Mouse (Mus musculus): ENCODE data around the gene Ficd. TPM values are rescaled to one million over a fixed set of nuclear protein-coding genes. Genes with fewer than 3 reads are reported as not detected.
"Not testable (repeated sequence)": the region's sequence is repeated elsewhere in the genome, so short reads cannot be mapped to it uniquely, and the experiment has no call there.

The Ficd gene
- polyA plus RNA-seq, 1 experiment from 2014 or later: 4.0 TPM

DNA sequence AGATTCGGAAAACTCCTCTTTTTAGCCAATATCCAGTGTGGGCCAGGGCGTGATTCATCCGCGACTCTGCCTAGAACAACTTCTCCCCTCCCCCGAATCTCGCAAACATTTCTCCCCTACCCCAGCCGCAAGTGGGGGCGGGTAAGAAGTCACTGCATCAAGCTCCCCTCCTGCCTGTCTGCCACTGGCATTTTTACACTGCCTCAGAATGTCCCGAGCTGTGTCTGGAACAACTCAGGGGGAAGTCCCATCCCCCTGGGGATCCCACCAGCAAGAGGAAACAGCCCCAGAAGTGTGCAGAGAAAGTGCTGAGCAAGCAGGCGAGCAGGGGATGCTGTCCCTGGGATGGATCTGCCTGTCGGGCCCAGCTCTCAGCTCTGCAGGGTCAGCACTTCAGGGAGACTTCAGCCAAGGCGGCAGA is 48.0 kb downstream of the Ficd start:
- peaks cover 6 to 7% of the 10 kb centered on the region in 2 experiments for H3K4me1 ChIP-seq (ENCODE audit: control insufficient read depth in 2 of 2, insufficient read depth in 2 of 2, low read length in 2 of 2)
- H3K27me3 ChIP-seq (ENCODE audit: control insufficient read depth, insufficient read depth, low read length): peaks cover 8% of the 10 kb centered on the region; the same call in 1 of the 2 replicates
- no peak overlapping the region; the same call in 1 of the 2 replicates for H3K9ac ChIP-seq (ENCODE audit: low read length)
- H3K4me3 ChIP-seq (ENCODE audit: control insufficient read depth in 1 of 2, insufficient read depth in 1 of 2, low read depth in 1 of 2, low read length in 2 of 2): no peak overlapping the region
- H3K9me3 ChIP-seq (ENCODE audit: control insufficient read depth, low read length): no peaks in the 10 kb centered on the region
- peak overlapping the region; percentile 31 to 50; a peak in 3 of 4 replicates for H3K27ac ChIP-seq (replicated peaks in 1 of 2; ENCODE audit: control insufficient read depth in 1 of 2, insufficient read depth in 1 of 2, low read depth in 2 of 2, low read length in 2 of 2)
- no peak for ATAC-seq (ENCODE audit: insufficient number of reproducible peaks, insufficient read depth, low FRiP score, low read depth)
- peak overlapping the region; percentile 37 for H3K4me2 ChIP-seq (ENCODE audit: low read length)
- 5% methylated on average over 12 of the region's 12 CpGs for WGBS
- peaks cover 5% of the 10 kb centered on the region for H3K36me3 ChIP-seq (ENCODE audit: control insufficient read depth, insufficient read depth, low read length)

DNA sequence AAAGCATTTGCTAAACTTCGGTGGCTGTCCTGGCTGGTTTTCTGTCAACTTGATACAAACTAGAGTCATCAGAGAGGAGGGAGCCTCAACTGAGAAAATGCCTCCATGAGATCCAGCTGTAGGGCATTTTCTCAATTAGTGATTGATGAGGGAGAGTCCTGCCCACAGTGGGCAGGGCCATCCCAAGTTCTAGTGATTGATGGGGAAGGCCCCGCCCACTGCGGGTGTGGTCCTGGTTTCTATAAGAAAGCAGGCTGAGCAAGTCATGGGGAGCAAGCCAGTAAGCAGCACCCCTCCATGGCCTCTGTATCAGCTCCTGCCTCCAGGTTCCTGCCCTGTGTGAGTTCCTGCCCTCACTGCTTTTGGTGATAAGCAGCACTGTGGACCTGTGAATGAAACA is 48.5 kb downstream of the Ficd start:
- H3K27me3 ChIP-seq (ENCODE audit: control insufficient read depth, insufficient read depth, low read length); H3K9ac ChIP-seq (ENCODE audit: low read length); H3K36me3 ChIP-seq (ENCODE audit: control insufficient read depth, insufficient read depth, low read length); H3K4me2 ChIP-seq (ENCODE audit: low read length); H3K4me3 ChIP-seq (ENCODE audit: control insufficient read depth in 1 of 2, insufficient read depth in 1 of 2, low read depth in 1 of 2, low read length in 2 of 2); ATAC-seq (ENCODE audit: insufficient number of reproducible peaks, insufficient read depth, low FRiP score, low read depth); H3K9me3 ChIP-seq (ENCODE audit: control insufficient read depth, low read length): not testable (repeated sequence)
- 28% methylated on average over 3 of the region's 3 CpGs for whole genome bisulfite sequencing
- Histone ChIP-seq H3K4me1 (ENCODE audit: control insufficient read depth in 2 of 2, insufficient read depth in 2 of 2, low read length in 2 of 2) (peaks cover 10 to 12% of the 10 kb centered on the region in 2 experiments), H3K27ac (replicated peaks in 1 of 2; ENCODE audit: control insufficient read depth in 1 of 2, insufficient read depth in 1 of 2, low read depth in 2 of 2, low read length in 2 of 2) (peak overlapping the region; percentile 9 to 50; a peak in 1 of 4 replicates)

DNA sequence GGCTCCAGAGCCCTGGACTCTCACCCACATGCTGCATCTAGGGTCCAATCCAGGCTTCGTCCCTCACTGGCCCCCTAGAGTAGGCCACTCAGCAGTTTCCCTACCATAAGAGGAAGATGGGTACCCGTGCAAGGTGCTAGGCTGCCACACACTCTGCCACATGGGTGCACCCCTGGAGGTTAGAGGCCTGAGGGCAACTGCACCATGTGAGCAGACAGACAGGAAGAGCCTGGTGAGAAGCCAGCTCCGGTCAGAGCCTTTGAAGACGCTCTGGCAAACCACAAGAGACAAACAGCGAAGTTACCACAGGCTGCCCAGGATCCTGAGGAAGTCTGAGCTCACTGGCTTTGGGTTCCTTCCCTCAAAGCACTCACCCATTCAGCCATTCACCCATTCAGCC is 51.4 kb downstream of the Ficd start:
- no peak for ATAC-seq (ENCODE audit: insufficient number of reproducible peaks, insufficient read depth, low FRiP score, low read depth)
- Histone ChIP-seq H3K27me3 (ENCODE audit: control insufficient read depth, insufficient read depth, low read length) (peaks cover 8% of the 10 kb centered on the region; the same call in 1 of the 2 replicates), H3K4me2 (ENCODE audit: low read length) (no peak overlapping the region), H3K27ac (replicated peaks in 1 of 2; ENCODE audit: control insufficient read depth in 1 of 2, insufficient read depth in 1 of 2, low read depth in 2 of 2, low read length in 2 of 2) (no peak overlapping the region), H3K4me3 (ENCODE audit: control insufficient read depth in 1 of 2, insufficient read depth in 1 of 2, low read depth in 1 of 2, low read length in 2 of 2) (no peak overlapping the region), H3K9ac (ENCODE audit: low read length) (no peak overlapping the region), H3K9me3 (ENCODE audit: control insufficient read depth, low read length) (no peaks in the 10 kb centered on the region), H3K36me3 (ENCODE audit: control insufficient read depth, insufficient read depth, low read length) (no peaks in the 10 kb centered on the region), H3K4me1 (ENCODE audit: control insufficient read depth in 2 of 2, insufficient read depth in 2 of 2, low read length in 2 of 2) (peaks cover 13 to 16% of the 10 kb centered on the region in 2 experiments)
- 68% methylated on average over 5 of the region's 5 CpGs for WGBS

DNA sequence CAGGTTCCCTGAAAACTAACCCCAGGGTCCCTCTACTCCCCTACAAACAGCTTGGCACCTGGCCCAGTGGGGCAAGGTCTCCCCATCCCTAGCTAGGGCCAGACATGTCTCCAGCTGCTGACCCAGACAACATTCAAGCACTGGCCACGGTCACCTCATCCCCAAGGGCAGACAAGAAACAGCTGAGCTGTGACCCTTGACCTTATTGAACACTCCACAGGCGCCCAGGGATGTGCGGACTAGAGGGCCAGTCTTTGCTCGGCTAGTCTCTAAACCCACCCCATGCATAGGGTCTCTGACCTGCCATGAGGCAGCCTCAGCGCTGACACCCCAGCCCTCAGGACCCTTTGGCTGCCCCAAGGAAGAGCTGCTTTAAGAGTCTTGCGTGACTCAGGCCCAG is 53.0 kb downstream of the Ficd start:
- H3K4me2 ChIP-seq (ENCODE audit: low read length): no peak overlapping the region
- H3K27ac ChIP-seq (replicated peaks in 1 of 2; ENCODE audit: control insufficient read depth in 1 of 2, insufficient read depth in 1 of 2, low read depth in 2 of 2, low read length in 2 of 2): no peak overlapping the region
- no peak overlapping the region for H3K4me3 ChIP-seq (ENCODE audit: control insufficient read depth in 1 of 2, insufficient read depth in 1 of 2, low read depth in 1 of 2, low read length in 2 of 2)
- no peak for ATAC-seq (ENCODE audit: insufficient number of reproducible peaks, insufficient read depth, low FRiP score, low read depth)
- H3K36me3 ChIP-seq (ENCODE audit: control insufficient read depth, insufficient read depth, low read length): no peaks in the 10 kb centered on the region
- peaks cover 8 to 10% of the 10 kb centered on the region in 2 experiments for H3K4me1 ChIP-seq (ENCODE audit: control insufficient read depth in 2 of 2, insufficient read depth in 2 of 2, low read length in 2 of 2)
- no peak overlapping the region for H3K9ac ChIP-seq (ENCODE audit: low read length)
- WGBS: 49% methylated on average over 6 of the region's 6 CpGs
- no peaks in the 10 kb centered on the region for H3K9me3 ChIP-seq (ENCODE audit: control insufficient read depth, low read length)
- 0 out of 2 replicates have a peak, but pooled peaks cover 3% of the 10 kb centered on the region for H3K27me3 ChIP-seq (ENCODE audit: control insufficient read depth, insufficient read depth, low read length)

DNA sequence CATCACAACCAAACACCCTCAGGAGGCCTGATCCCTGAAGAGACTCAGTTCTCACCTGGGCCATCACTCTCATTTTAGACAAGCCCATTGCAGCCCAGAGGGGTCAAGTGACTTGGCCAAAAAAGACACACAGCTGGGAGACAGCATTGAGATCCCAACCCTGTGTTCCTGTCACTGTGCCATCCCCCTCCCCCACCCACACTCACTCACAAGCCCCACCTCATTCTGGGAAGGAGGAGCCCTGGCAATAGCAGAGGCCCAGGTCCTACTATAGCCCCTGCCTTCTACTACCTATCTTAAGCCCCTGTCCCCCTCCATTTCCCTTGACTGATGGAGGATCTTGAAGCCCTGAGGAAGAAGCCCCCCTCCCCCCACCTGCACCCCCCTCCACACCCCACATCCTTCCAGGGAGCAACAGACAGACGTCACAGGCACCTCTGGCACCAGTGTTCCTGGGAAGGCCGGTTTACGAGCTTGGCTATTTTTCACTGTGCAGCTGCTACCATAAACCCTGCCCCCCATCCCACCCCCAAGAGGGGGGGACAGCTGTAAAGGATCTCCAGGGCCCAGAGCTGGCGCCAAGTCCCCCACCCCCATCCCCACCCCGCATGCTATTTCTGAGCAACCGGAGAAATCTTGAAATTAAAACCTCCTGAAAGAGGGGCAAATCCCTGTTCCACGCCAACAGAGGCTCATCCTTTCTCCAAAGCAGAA is 53.6 kb downstream of the Ficd start:
- H3K9me3 ChIP-seq (ENCODE audit: control insufficient read depth, low read length): no peaks in the 10 kb centered on the region
- H3K9ac ChIP-seq (ENCODE audit: low read length): no peak overlapping the region
- ATAC-seq (ENCODE audit: insufficient number of reproducible peaks, insufficient read depth, low FRiP score, low read depth): no peak
- no peaks in the 10 kb centered on the region for H3K36me3 ChIP-seq (ENCODE audit: control insufficient read depth, insufficient read depth, low read length)
- no peak overlapping the region for H3K4me2 ChIP-seq (ENCODE audit: low read length)
- H3K27ac ChIP-seq (replicated peaks in 1 of 2; ENCODE audit: control insufficient read depth in 1 of 2, insufficient read depth in 1 of 2, low read depth in 2 of 2, low read length in 2 of 2): no peak overlapping the region
- H3K4me3 ChIP-seq (ENCODE audit: control insufficient read depth in 1 of 2, insufficient read depth in 1 of 2, low read depth in 1 of 2, low read length in 2 of 2): no peak overlapping the region
- H3K4me1 ChIP-seq (ENCODE audit: control insufficient read depth in 2 of 2, insufficient read depth in 2 of 2, low read length in 2 of 2): peaks cover 7 to 9% of the 10 kb centered on the region in 2 experiments; a peak in 3 of 4 replicates
- WGBS: 42% methylated on average over 7 of the region's 7 CpGs
- H3K27me3 ChIP-seq (ENCODE audit: control insufficient read depth, insufficient read depth, low read length): 0 out of 2 replicates have a peak, but pooled peaks cover 3% of the 10 kb centered on the region

Other genes with a start within 250 kb of the Ficd start
- gene Wscd2, start 245.5 kb upstream of the Ficd start, polyA plus RNA-seq (2014; fragmentation: Nextera tagmentation; extraction: Ambion mirVana): 2.2 and 2.8 TPM in 2 replicates
- gene Cmklr1, start 85.4 kb upstream of the Ficd start, polyA plus RNA-seq (2014; fragmentation: Nextera tagmentation; extraction: Ambion mirVana): 2.2 and 2.6 TPM in 2 replicates
- gene 1700069L16Rik, start 11.0 kb upstream of the Ficd start, polyA plus RNA-seq (2014; fragmentation: Nextera tagmentation; extraction: Ambion mirVana): not detected in 2 replicates
- gene Sart3, start 36.7 kb downstream of the Ficd start, polyA plus RNA-seq (2014; fragmentation: Nextera tagmentation; extraction: Ambion mirVana): 25.9 and 27.7 TPM in 2 replicates
- gene Iscu, start 36.9 kb downstream of the Ficd start, polyA plus RNA-seq (2014; fragmentation: Nextera tagmentation; extraction: Ambion mirVana): 128 and 132 TPM in 2 replicates
- 6.1 and 7.8 TPM in 2 replicates for gene Tmem119, start 64.7 kb downstream of the Ficd start, polyA plus RNA-seq (2014; fragmentation: Nextera tagmentation; extraction: Ambion mirVana)
- gene Selplg, start 96.8 kb downstream of the Ficd start, polyA plus RNA-seq (2014; fragmentation: Nextera tagmentation; extraction: Ambion mirVana): 2.3 and 3.1 TPM in 2 replicates
- 84.9 and 88.2 TPM in 2 replicates for gene Coro1c, start 173.0 kb downstream of the Ficd start, polyA plus RNA-seq (2014; fragmentation: Nextera tagmentation; extraction: Ambion mirVana)